Mouse (Mus musculus): Measurements from ENCODE around the gene Pam. TPM values are rescaled to one million over a fixed set of nuclear protein-coding genes. Genes with fewer than 3 reads are reported as not detected.

Gene Pam
- polyA plus RNA-seq, 1 experiment from 2014 or later = 34.4 TPM

GRCm38 (mm10) chr1:97827566-97827965, 267.9 kb downstream of the Pam start:
- DNase-seq (ENCODE audit: low spot score) (no peak), ATAC-seq (ENCODE audit: low FRiP score) (no peak)
- H3K9ac ChIP-seq = no peak overlapping the region

GRCm38 (mm10) chr1:97822904-97823303, 272.5 kb downstream of the Pam start:
- no peak for DNase-seq (ENCODE audit: low spot score)

More at GRCm38 (mm10) chr1:97827566-97827965, 267.9 kb downstream of the Pam start:
- H3K4me2 ChIP-seq (replicated peaks) = no peak overlapping the region
- H3K27ac ChIP-seq = no peak overlapping the region
- no peaks in the 10 kb centered on the region for H3K4me1 ChIP-seq (replicated peaks; ENCODE audit: control insufficient read depth, insufficient read depth, low read length)
- H3K36me3 ChIP-seq (replicated peaks; ENCODE audit: control insufficient read depth, insufficient read depth) = peaks cover 16% of the 10 kb centered on the region; the same call in 1 of the 2 replicates
- H3K27me3 ChIP-seq (ENCODE audit: control insufficient read depth, insufficient read depth, low read length) = no peaks in the 10 kb centered on the region
- 71% methylated on average over 2 of the region's 2 CpGs for WGBS
- no peak overlapping the region for H3K4me3 ChIP-seq (replicated peaks; ENCODE audit: low read length)
- no peaks in the 10 kb centered on the region for H3K9me3 ChIP-seq (ENCODE audit: control insufficient read depth, low read length)

GRCm38 (mm10) chr1:97822203-97822602, 273.2 kb downstream of the Pam start:
- ATAC-seq (ENCODE audit: low FRiP score) = no peak
- H3K9me3 ChIP-seq (ENCODE audit: control insufficient read depth, low read length) = no peaks in the 10 kb centered on the region
- DNase-seq (ENCODE audit: low spot score) = no peak
- no peak overlapping the region for H3K27ac ChIP-seq
- WGBS = 87% methylated on average over 5 of the region's 5 CpGs
- no peak overlapping the region for H3K9ac ChIP-seq
- no peak overlapping the region for H3K4me2 ChIP-seq (replicated peaks)
- H3K27me3 ChIP-seq (ENCODE audit: control insufficient read depth, insufficient read depth, low read length) = no peaks in the 10 kb centered on the region
- H3K4me1 ChIP-seq (replicated peaks; ENCODE audit: control insufficient read depth, insufficient read depth, low read length) = no peaks in the 10 kb centered on the region
- peaks cover 7% of the 10 kb centered on the region for H3K36me3 ChIP-seq (replicated peaks; ENCODE audit: control insufficient read depth, insufficient read depth)
- no peak overlapping the region for H3K4me3 ChIP-seq (replicated peaks; ENCODE audit: low read length)

More at GRCm38 (mm10) chr1:97822904-97823303, 272.5 kb downstream of the Pam start:
- no peaks in the 10 kb centered on the region for H3K9me3 ChIP-seq (ENCODE audit: control insufficient read depth, low read length)
- no peak overlapping the region for H3K4me2 ChIP-seq (replicated peaks)
- H3K4me1 ChIP-seq (replicated peaks; ENCODE audit: control insufficient read depth, insufficient read depth, low read length) = no peaks in the 10 kb centered on the region
- no peak overlapping the region for H3K9ac ChIP-seq
- no peak for ATAC-seq (ENCODE audit: low FRiP score)
- H3K4me3 ChIP-seq (replicated peaks; ENCODE audit: low read length) = no peak overlapping the region
- WGBS = 96% methylated on average over 7 of the region's 7 CpGs
- H3K27me3 ChIP-seq (ENCODE audit: control insufficient read depth, insufficient read depth, low read length) = no peaks in the 10 kb centered on the region
- peaks cover 7% of the 10 kb centered on the region for H3K36me3 ChIP-seq (replicated peaks; ENCODE audit: control insufficient read depth, insufficient read depth)
- H3K27ac ChIP-seq = no peak overlapping the region

GRCm38 (mm10) chr1:97821282-97821681, 274.2 kb downstream of the Pam start:
- no peaks in the 10 kb centered on the region for H3K27me3 ChIP-seq (ENCODE audit: control insufficient read depth, insufficient read depth, low read length)
- DNase-seq (ENCODE audit: low spot score) (no peak), ATAC-seq (ENCODE audit: low FRiP score) (no peak)
- H3K4me1 ChIP-seq (replicated peaks; ENCODE audit: control insufficient read depth, insufficient read depth, low read length) = no peaks in the 10 kb centered on the region
- H3K9me3 ChIP-seq (ENCODE audit: control insufficient read depth, low read length) = no peaks in the 10 kb centered on the region
- H3K9ac ChIP-seq = no peak overlapping the region
- no peak overlapping the region for H3K4me2 ChIP-seq (replicated peaks)
- 88% methylated on average over 3 of the region's 3 CpGs for WGBS
- no peak overlapping the region for H3K4me3 ChIP-seq (replicated peaks; ENCODE audit: low read length)
- peaks cover 7% of the 10 kb centered on the region for H3K36me3 ChIP-seq (replicated peaks; ENCODE audit: control insufficient read depth, insufficient read depth)
- no peak overlapping the region for H3K27ac ChIP-seq

GRCm38 (mm10) chr1:97809255-97809912, 286.1 kb downstream of the Pam start:
- H3K4me2 ChIP-seq (replicated peaks) = no peak overlapping the region
- no peaks in the 10 kb centered on the region for H3K27me3 ChIP-seq (ENCODE audit: control insufficient read depth, insufficient read depth, low read length)
- no peaks in the 10 kb centered on the region for H3K4me1 ChIP-seq (replicated peaks; ENCODE audit: control insufficient read depth, insufficient read depth, low read length)
- no peak; the same call in 1 of the 2 replicates for ATAC-seq (ENCODE audit: low FRiP score)
- H3K27ac ChIP-seq = no peak overlapping the region
- peak; percentile 81 for DNase-seq (ENCODE audit: low spot score)
- no peaks in the 10 kb centered on the region for H3K9me3 ChIP-seq (ENCODE audit: control insufficient read depth, low read length)
- 37% methylated on average over 2 of the region's 2 CpGs for WGBS
- no peak overlapping the region for H3K4me3 ChIP-seq (replicated peaks; ENCODE audit: low read length)
- no peak overlapping the region for H3K9ac ChIP-seq
- H3K36me3 ChIP-seq (replicated peaks; ENCODE audit: control insufficient read depth, insufficient read depth) = no peaks in the 10 kb centered on the region

GRCm38 (mm10) chr1:97804520-97804919, 290.9 kb downstream of the Pam start:
- no peaks in the 10 kb centered on the region for H3K27me3 ChIP-seq (ENCODE audit: control insufficient read depth, insufficient read depth, low read length)
- no peaks in the 10 kb centered on the region for H3K36me3 ChIP-seq (replicated peaks; ENCODE audit: control insufficient read depth, insufficient read depth)
- H3K9ac ChIP-seq = no peak overlapping the region
- DNase-seq (ENCODE audit: low spot score) = no peak
- H3K4me1 ChIP-seq (replicated peaks; ENCODE audit: control insufficient read depth, insufficient read depth, low read length) = no peaks in the 10 kb centered on the region
- H3K4me2 ChIP-seq (replicated peaks) = no peak overlapping the region
- H3K27ac ChIP-seq = no peak overlapping the region
- H3K4me3 ChIP-seq (replicated peaks; ENCODE audit: low read length) = no peak overlapping the region
- peaks cover 7% of the 10 kb centered on the region; the same call in 1 of the 2 replicates for H3K9me3 ChIP-seq (ENCODE audit: control insufficient read depth, low read length)
- no peak for ATAC-seq (ENCODE audit: low FRiP score)

- no peak overlapping the region for H3K4me3 ChIP-seq (replicated peaks; ENCODE audit: low read length)
- no peaks in the 10 kb centered on the region for H3K4me1 ChIP-seq (replicated peaks; ENCODE audit: control insufficient read depth, insufficient read depth, low read length)
- 44% methylated on average over 4 of the region's 4 CpGs for WGBS
- H3K9ac ChIP-seq = no peak overlapping the region
- H3K27me3 ChIP-seq (ENCODE audit: control insufficient read depth, insufficient read depth, low read length) = no peaks in the 10 kb centered on the region
- H3K4me2 ChIP-seq (replicated peaks) = no peak overlapping the region
- DNase-seq (ENCODE audit: low spot score) (peak; percentile 58), ATAC-seq (ENCODE audit: low FRiP score) (no peak)
- no peak overlapping the region for H3K27ac ChIP-seq
- no peaks in the 10 kb centered on the region for H3K36me3 ChIP-seq (replicated peaks; ENCODE audit: control insufficient read depth, insufficient read depth)
- peaks cover 7% of the 10 kb centered on the region; the same call in 1 of the 2 replicates for H3K9me3 ChIP-seq (ENCODE audit: control insufficient read depth, low read length)
Observed at GRCm38 (mm10) chr1:97802207-97802902, 293.1 kb downstream of the Pam start.

GRCm38 (mm10) chr1:97795936-97796335, 299.5 kb downstream of the Pam start:
- DNase-seq (ENCODE audit: low spot score) (no peak), ATAC-seq (ENCODE audit: low FRiP score) (no peak)
- WGBS = 92% methylated on average over 9 of the region's 9 CpGs

GRCm38 (mm10) chr1:97794110-97794509, 301.3 kb downstream of the Pam start:
- Histone ChIP-seq H3K4me1 (replicated peaks; ENCODE audit: control insufficient read depth, insufficient read depth, low read length) (no peaks in the 10 kb centered on the region), H3K27ac (no peak overlapping the region), H3K9me3 (ENCODE audit: control insufficient read depth, low read length) (no peaks in the 10 kb centered on the region), H3K9ac (no peak overlapping the region), H3K27me3 (ENCODE audit: control insufficient read depth, insufficient read depth, low read length) (no peaks in the 10 kb centered on the region), H3K4me3 (replicated peaks; ENCODE audit: low read length) (no peak overlapping the region), H3K4me2 (replicated peaks) (no peak overlapping the region), H3K36me3 (replicated peaks; ENCODE audit: control insufficient read depth, insufficient read depth) (peaks cover 3% of the 10 kb centered on the region; the same call in 1 of the 2 replicates)
- DNase-seq (ENCODE audit: low spot score) (no peak), ATAC-seq (ENCODE audit: low FRiP score) (no peak)
- WGBS = 94% methylated on average over 3 of the region's 3 CpGs

More at GRCm38 (mm10) chr1:97795936-97796335, 299.5 kb downstream of the Pam start:
- Histone ChIP-seq H3K9me3 (ENCODE audit: control insufficient read depth, low read length) (peaks cover 7% of the 10 kb centered on the region; the same call in 1 of the 2 replicates), H3K27ac (no peak overlapping the region), H3K4me2 (replicated peaks) (no peak overlapping the region), H3K27me3 (ENCODE audit: control insufficient read depth, insufficient read depth, low read length) (no peaks in the 10 kb centered on the region), H3K36me3 (replicated peaks; ENCODE audit: control insufficient read depth, insufficient read depth) (peaks cover 3% of the 10 kb centered on the region; the same call in 1 of the 2 replicates), H3K4me3 (replicated peaks; ENCODE audit: low read length) (no peak overlapping the region), H3K4me1 (replicated peaks; ENCODE audit: control insufficient read depth, insufficient read depth, low read length) (no peaks in the 10 kb centered on the region), H3K9ac (no peak overlapping the region)
